In the genomic region with DNA sequence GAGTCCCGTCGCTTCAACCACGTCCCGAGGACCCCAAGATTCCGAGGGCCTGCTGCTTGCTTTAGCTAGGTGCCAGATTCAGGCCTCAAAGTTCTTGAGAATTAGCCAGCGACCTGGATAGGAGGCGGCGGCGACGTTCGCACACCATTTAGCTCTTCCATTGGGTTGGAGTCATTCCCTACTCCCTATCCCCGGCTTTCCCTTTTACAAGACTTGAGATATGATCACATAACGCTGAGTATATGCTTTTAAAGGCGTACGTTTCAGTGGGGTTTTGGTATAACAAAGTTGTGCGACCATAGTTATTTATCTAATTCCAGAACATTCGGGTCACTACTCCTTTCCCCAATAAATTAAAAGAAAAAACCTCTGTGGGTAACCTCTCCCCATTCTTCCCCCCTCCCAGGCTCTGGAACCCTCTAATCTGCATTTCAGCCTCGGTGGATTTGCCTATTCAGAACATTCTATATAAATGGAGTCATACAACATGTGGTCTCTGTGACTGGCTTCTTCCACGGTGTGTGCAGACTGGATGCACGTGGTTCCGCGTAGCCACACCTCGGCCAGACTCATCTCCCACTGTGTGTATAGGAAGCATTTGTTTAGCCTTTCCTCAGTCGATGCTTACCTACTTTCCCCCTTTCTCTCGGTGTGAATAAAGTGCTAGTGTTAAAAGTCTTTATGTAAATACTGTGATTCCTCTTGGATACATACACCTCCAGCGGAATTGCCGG, we compare ENCODE assay signal across 8 mouse cellular contexts. TPM values are rescaled to one million over a fixed set of nuclear protein-coding genes. Genes with fewer than 3 reads are reported as not detected.
A peak's percentile ranks its signal among the peaks of the same experiment; 100 is the strongest.
DNase-seq lines count a peak whose midpoint lies in the region; ATAC-seq and TF ChIP-seq lines count a peak whose summit lies in the region.

A gene (minus strand): TSS at position 351 of the 734 bp plus-strand sequence.

- DNase-seq in lung, postnatal 0 days (ENCODE audit: low spot score) = peak; percentile 49
- no peak for DNase-seq in lung, postnatal 25 days (ENCODE audit: low spot score)
- peak; percentile 63 for DNase-seq in brain, adult 2 months (ENCODE audit: low read depth, low spot score)
- no peak for DNase-seq in thymus, postnatal 4 days
- DNase-seq in right cerebral cortex, postnatal 14 days = no peak

- H3K4me3 ChIP-seq in lung, postnatal 0 days (ENCODE audit: low read depth, low read length) = peak within 1 kb of the TSS; percentile 74
- peak within 1 kb of the TSS; percentile 84 to 85 for H3K4me3 ChIP-seq in heart, embryonic 14.5 days (ENCODE audit: control insufficient read depth in 1 of 2, insufficient read depth in 1 of 2, low read depth in 1 of 2, low read length in 2 of 2)
- H3K4me3 ChIP-seq in limb, embryonic 12.5 days (replicated peaks) = peak within 1 kb of the TSS; percentile 80
- peak within 1 kb of the TSS; percentile 72 for H3K4me3 ChIP-seq in stomach, embryonic 14.5 days (ENCODE audit: low read depth, low read length)

- peak within 1 kb of the TSS; percentile 76 for H3K9ac ChIP-seq in lung, postnatal 0 days (replicated peaks; ENCODE audit: low read depth)
- H3K9ac ChIP-seq in heart, embryonic 14.5 days (ENCODE audit: low read length) = peak within 1 kb of the TSS; percentile 88
- H3K9ac ChIP-seq in limb, embryonic 12.5 days (replicated peaks) = peak within 1 kb of the TSS; percentile 92
- peak within 1 kb of the TSS; percentile 55 for H3K9ac ChIP-seq in stomach, embryonic 14.5 days (replicated peaks; ENCODE audit: low read depth, low read length)

- no peaks in the 10 kb centered on the region for H3K27me3 ChIP-seq in lung, postnatal 0 days (replicated peaks; ENCODE audit: insufficient read depth, low read length)
- peaks cover 12% of the 10 kb centered on the region for H3K27me3 ChIP-seq in heart, embryonic 14.5 days (ENCODE audit: control insufficient read depth, insufficient read depth, low read length)
- H3K27me3 ChIP-seq in limb, embryonic 12.5 days = peaks cover 33% of the 10 kb centered on the region
- H3K27me3 ChIP-seq in stomach, embryonic 14.5 days (ENCODE audit: control insufficient read depth, insufficient read depth, low read length) = no peaks in the 10 kb centered on the region; the same call in 1 of the 2 replicates

- H3K9me3 ChIP-seq in lung, postnatal 0 days (ENCODE audit: low read length) = no peaks in the 10 kb centered on the region
- no peaks in the 10 kb centered on the region for H3K9me3 ChIP-seq in heart, embryonic 14.5 days (ENCODE audit: control insufficient read depth, low read length)
- no peaks in the 10 kb centered on the region for H3K9me3 ChIP-seq in limb, embryonic 12.5 days
- no peaks in the 10 kb centered on the region for H3K9me3 ChIP-seq in stomach, embryonic 14.5 days (ENCODE audit: control insufficient read depth, low read depth, low read length)

- no peak for TF ChIP-seq CTCF in lung, postnatal 0 days (IDR thresholded peaks at IDR 0.05)

- peak; percentile 6 for ATAC-seq in lung, postnatal 0 days
- ATAC-seq in heart, embryonic 14.5 days (ENCODE audit: insufficient number of reproducible peaks, insufficient read depth, low FRiP score, low read depth) = no peak
- no peak for ATAC-seq in limb, embryonic 12.5 days (ENCODE audit: insufficient number of reproducible peaks, insufficient read depth, low FRiP score, low TSS enrichment, low read depth)
- ATAC-seq in stomach, embryonic 14.5 days (ENCODE audit: insufficient number of reproducible peaks, insufficient read depth, low FRiP score, low read depth) = peak; percentile 1; the same call in 1 of the 2 replicates

- H3K27ac ChIP-seq in lung, postnatal 0 days (ENCODE audit: low read length) = peak within 1 kb of the TSS; percentile 90
- H3K27ac ChIP-seq in heart, embryonic 14.5 days (replicated peaks in 1 of 2; ENCODE audit: control insufficient read depth in 1 of 2, insufficient read depth in 1 of 2, low read depth in 2 of 2, low read length in 2 of 2) = peak within 1 kb of the TSS; percentile 5 to 73; a peak in 3 of 4 replicates
- H3K27ac ChIP-seq in limb, embryonic 12.5 days = peak within 1 kb of the TSS; percentile 92
- peak within 1 kb of the TSS; percentile 52; the same call in 1 of the 2 replicates for H3K27ac ChIP-seq in stomach, embryonic 14.5 days (ENCODE audit: low read length)

- peak within 1 kb of the TSS; percentile 66 for H3K4me2 ChIP-seq in lung, postnatal 0 days (replicated peaks; ENCODE audit: low read depth, low read length)
- peak within 1 kb of the TSS; percentile 94 for H3K4me2 ChIP-seq in heart, embryonic 14.5 days (ENCODE audit: low read length)
- peak within 1 kb of the TSS; percentile 83 for H3K4me2 ChIP-seq in limb, embryonic 12.5 days
- peak within 1 kb of the TSS; percentile 81 for H3K4me2 ChIP-seq in stomach, embryonic 14.5 days (replicated peaks; ENCODE audit: low read depth, low read length)

- 10% methylated on average over 27 of the region's 27 CpGs for WGBS in lung, postnatal 0 days
- 14% methylated on average over 27 of the region's 27 CpGs for WGBS in heart, embryonic 14.5 days
- WGBS in limb, embryonic 12.5 days = 16% methylated on average over 27 of the region's 27 CpGs
- 13% methylated on average over 27 of the region's 27 CpGs for WGBS in stomach, embryonic 14.5 days

- H3K4me1 ChIP-seq in lung, postnatal 0 days (ENCODE audit: insufficient read depth, low read depth, low read length) = peaks cover 8% of the 10 kb centered on the region; the same call in 1 of the 2 replicates
- H3K4me1 ChIP-seq in heart, embryonic 14.5 days (ENCODE audit: control insufficient read depth in 2 of 2, insufficient read depth in 2 of 2, low read length in 2 of 2) = peaks cover 13% of the 10 kb centered on the region in 2 experiments
- H3K4me1 ChIP-seq in limb, embryonic 12.5 days (replicated peaks) = peaks cover 30% of the 10 kb centered on the region
- 0 out of 2 replicates have a peak, but pooled peaks cover 5% of the 10 kb centered on the region for H3K4me1 ChIP-seq in stomach, embryonic 14.5 days (ENCODE audit: control insufficient read depth, insufficient read depth, low read length)

- no peak for TF ChIP-seq EP300 in lung, postnatal 0 days (IDR thresholded peaks at IDR 0.05)

- no peaks in the 10 kb centered on the region for H3K36me3 ChIP-seq in lung, postnatal 0 days (ENCODE audit: insufficient read depth, low read length)
- no peaks in the 10 kb centered on the region for H3K36me3 ChIP-seq in heart, embryonic 14.5 days (ENCODE audit: control insufficient read depth, insufficient read depth, low read length)
- H3K36me3 ChIP-seq in limb, embryonic 12.5 days = no peaks in the 10 kb centered on the region
- H3K36me3 ChIP-seq in stomach, embryonic 14.5 days (ENCODE audit: control insufficient read depth, insufficient read depth, low read length) = no peaks in the 10 kb centered on the region

RNA-seq across cellular contexts. Expression of the gene that starts here (rescaled TPM):
- polyA plus RNA-seq in lung, postnatal 0 days (2015; fragmentation: Nextera tagmentation; extraction: Ambion mirVana) = 13.9 and 22.4 TPM in 2 replicates
- polyA plus RNA-seq in heart, embryonic 14.5 days (2014; fragmentation: Nextera tagmentation; extraction: Ambion mirVana) = 12.4 and 13.0 TPM in 2 replicates
- polyA plus RNA-seq in limb, embryonic 12.5 days (2016; fragmentation: Nextera tagmentation; extraction: Ambion mirVana) = 16.6 and 21.9 TPM in 2 replicates
- 8.3 and 11.8 TPM in 2 replicates for polyA plus RNA-seq in stomach, embryonic 14.5 days (2014; fragmentation: Nextera tagmentation; extraction: Ambion mirVana)

Comparison
In these comparisons a context has a peak if more than half of its experiments do, and no peak if none do; other contexts are left out.
1. DNase-seq: peak in lung, postnatal 0 days (single experiment) and brain, adult 2 months (single experiment); none in lung, postnatal 25 days (single experiment), thymus, postnatal 4 days (single experiment) and right cerebral cortex, postnatal 14 days (single experiment).
2. ATAC-seq: peak in lung, postnatal 0 days (single experiment) and stomach, embryonic 14.5 days (single experiment); none in heart, embryonic 14.5 days (single experiment) and limb, embryonic 12.5 days (single experiment).
3. H3K27ac ChIP-seq: peak in every context shown above with its lines; median percentile 92 in limb, embryonic 12.5 days; 90 in lung, postnatal 0 days; 52 in stomach, embryonic 14.5 days; 39 in heart, embryonic 14.5 days.
4. Peak in every context shown above with its lines, with median percentiles within 50 percentile points of each other: H3K4me2 ChIP-seq, H3K4me3 ChIP-seq and H3K9ac ChIP-seq.